Mouse (Mus musculus) CH12.LX (cell line): ENCODE data around the gene Snai3. TPM values are rescaled to one million over a fixed set of nuclear protein-coding genes. Genes with fewer than 3 reads are reported as not detected.

Experiments
- DNase-seq: peaks from one replicate; pipeline ENCODE4 v3.0.0-alpha.2; 2013; ENCODE audit errors: extremely low read depth
- H3K27ac ChIP-seq: 2 replicates; pipeline ENCODE4 v1.5.1; 2012; ENCODE audit warnings: low read depth, mild to moderate bottlenecking, control low read depth, moderate library complexity; ENCODE audit not compliant: insufficient read depth
- H3K27me3 ChIP-seq: replicated peaks from 2 replicates; pipeline ENCODE3; 2012; ENCODE audit warnings: inconsistent platforms
- H3K36me3 ChIP-seq, 2 experiments: replicated peaks in 1 of 2; 2 replicates each; pipeline versions ENCODE3 to v1.6.1; 2012; ENCODE audit warnings: inconsistent platforms in 1 of 2, low read length in 1 of 2, mild to moderate bottlenecking in 1 of 2, mixed read lengths in 1 of 2, moderate library complexity in 1 of 2; ENCODE audit not compliant: control insufficient read depth in 1 of 2, insufficient read depth in 1 of 2
- H3K4me1 ChIP-seq, 2 experiments: 2 replicates each; pipeline ENCODE4 v1.6.1; 2012; ENCODE audit warnings: inconsistent platforms in 1 of 2, moderate library complexity in 1 of 2; ENCODE audit not compliant: insufficient read depth in 2 of 2, control insufficient read depth in 1 of 2
- H3K4me2 ChIP-seq: 2 replicates; pipeline ENCODE4 v1.6.1; 2012; ENCODE audit warnings: low read depth, mild to moderate bottlenecking, control low read depth; ENCODE audit not compliant: poor library complexity, insufficient read depth, severe bottlenecking
- H3K4me3 ChIP-seq, 3 experiments: fragments of 150-350 bp in 1 of 3; sonication (generic) in 1 of 3; replicated peaks in 1 of 3; 2 replicates each; pipeline versions ENCODE3 to v1.5.1; 2011 to 2012; ENCODE audit warnings: low read depth in 2 of 3, low read length in 2 of 3, mild to moderate bottlenecking in 2 of 3, moderate library complexity in 2 of 3, control low read depth in 1 of 3, improper control_type of control experiment in 1 of 3, inconsistent platforms in 1 of 3, mixed read lengths in 1 of 3; ENCODE audit not compliant: poor library complexity in 1 of 3
- H3K79me2 ChIP-seq: replicated peaks from 2 replicates; pipeline ENCODE4 v1.6.1; 2012; ENCODE audit warnings: mild to moderate bottlenecking, moderate library complexity; ENCODE audit not compliant: control insufficient read depth, poor library complexity, insufficient read depth, severe bottlenecking; ENCODE audit errors: extremely low read depth
- H3K9ac ChIP-seq: 2 replicates; pipeline ENCODE4 v1.6.1; 2012; ENCODE audit warnings: low read depth, mild to moderate bottlenecking, control low read depth, moderate library complexity; ENCODE audit not compliant: insufficient read depth
- H3K9me3 ChIP-seq: replicated peaks from 2 replicates; pipeline ENCODE3; 2012; ENCODE audit warnings: low read length, inconsistent platforms, mixed read lengths
- CHD1 ChIP-seq: IDR thresholded peaks from 2 replicates; pipeline ENCODE4 v1.6.1; 2012; ENCODE audit warnings: low read depth, low read length, improper control_type of control experiment, inconsistent platforms
- CHD2 ChIP-seq: IDR thresholded peaks from 2 replicates; pipeline ENCODE4 v1.6.1; 2011; ENCODE audit warnings: low read length, improper control_type of control experiment
- CTCF ChIP-seq, 2 experiments: IDR thresholded peaks in 1 of 2; conservative IDR thresholded peaks in 1 of 2; 2 replicates each; pipeline ENCODE4 v1.5.1; 2011 to 2012; ENCODE audit warnings: low read depth in 2 of 2, low read length in 2 of 2, improper control_type of control experiment in 1 of 2, inconsistent platforms in 1 of 2, mild to moderate bottlenecking in 1 of 2, moderate library complexity in 1 of 2
- EP300 ChIP-seq: IDR thresholded peaks from 2 replicates; pipeline ENCODE4 v1.6.1; 2011; ENCODE audit warnings: low read length, improper control_type of control experiment
- ETS1 ChIP-seq: conservative IDR thresholded peaks from 2 replicates; pipeline ENCODE4 v1.6.1; 2012; ENCODE audit warnings: low read depth, mild to moderate bottlenecking, inconsistent platforms, low read length, improper control_type of control experiment, moderate library complexity
- HCFC1 ChIP-seq: IDR thresholded peaks from 2 replicates; pipeline ENCODE4 v1.6.1; 2012; ENCODE audit warnings: low read depth, mild to moderate bottlenecking, inconsistent platforms, low read length, improper control_type of control experiment
- IRF4 ChIP-seq: IDR thresholded peaks from 2 replicates; pipeline ENCODE4 v1.6.1; 2014; ENCODE audit warnings: low read depth, mild to moderate bottlenecking, inconsistent platforms, low read length, improper control_type of control experiment
- JUN ChIP-seq: IDR thresholded peaks from 2 replicates; pipeline ENCODE4 v1.6.1; 2011; ENCODE audit warnings: low read depth, mild to moderate bottlenecking, low read length, improper control_type of control experiment, moderate library complexity; ENCODE audit not compliant: insufficient read depth
- KAT2A ChIP-seq: IDR thresholded peaks from 2 replicates; pipeline ENCODE4 v1.6.1; 2012; ENCODE audit warnings: low read length, improper control_type of control experiment, inconsistent platforms; ENCODE audit not compliant: insufficient replicate concordance
- MAX ChIP-seq: IDR thresholded peaks from 2 replicates; pipeline ENCODE4 v1.6.1; 2011; ENCODE audit warnings: low read length, improper control_type of control experiment
- MYC ChIP-seq: IDR thresholded peaks from 2 replicates; pipeline ENCODE4 v1.6.1; 2011; ENCODE audit warnings: low read depth, mild to moderate bottlenecking, improper control_type of control experiment, low read length
- POLR2A ChIP-seq: IDR thresholded peaks from 2 replicates; pipeline ENCODE4 v1.6.1; 2011; ENCODE audit warnings: low read depth, mild to moderate bottlenecking, improper control_type of control experiment, low read length
- POLR2AphosphoS2 ChIP-seq: IDR thresholded peaks from 2 replicates; pipeline ENCODE4 v1.6.1; 2011; ENCODE audit warnings: low read depth, low read length, improper control_type of control experiment
- RCOR1 ChIP-seq: conservative IDR thresholded peaks from 2 replicates; pipeline ENCODE4 v1.6.1; 2012; ENCODE audit warnings: low read depth, mild to moderate bottlenecking, inconsistent platforms, low read length, improper control_type of control experiment
- SIN3A ChIP-seq: IDR thresholded peaks from 2 replicates; pipeline ENCODE4 v1.6.1; 2012; ENCODE audit warnings: low read length, improper control_type of control experiment, inconsistent platforms
- SMC3 ChIP-seq: IDR thresholded peaks from 2 replicates; pipeline ENCODE4 v1.6.1; 2011; ENCODE audit warnings: low read depth, low read length, improper control_type of control experiment
- TBP ChIP-seq: conservative IDR thresholded peaks from 2 replicates; pipeline ENCODE4 v1.6.1; 2011; ENCODE audit warnings: low read depth, low read length, improper control_type of control experiment
- TCF12 ChIP-seq: IDR thresholded peaks from 2 replicates; pipeline ENCODE4 v1.6.1; 2014; ENCODE audit warnings: low read depth, mild to moderate bottlenecking, inconsistent platforms, low read length, improper control_type of control experiment
- UBTF ChIP-seq: IDR thresholded peaks from 2 replicates; pipeline ENCODE4 v1.6.1; 2012; ENCODE audit warnings: low read depth, mild to moderate bottlenecking, inconsistent platforms, low read length, improper control_type of control experiment, moderate library complexity
- USF2 ChIP-seq: conservative IDR thresholded peaks from 2 replicates; pipeline ENCODE4 v1.6.1; 2011; ENCODE audit warnings: low read depth, low read length, improper control_type of control experiment
- ZC3H11A ChIP-seq: IDR thresholded peaks from 2 replicates; pipeline ENCODE4 v1.6.1; 2012; ENCODE audit warnings: low read depth, mild to moderate bottlenecking, inconsistent platforms, low read length, improper control_type of control experiment
- ZKSCAN1 ChIP-seq: IDR thresholded peaks from 2 replicates; pipeline ENCODE4 v1.6.1; 2012; ENCODE audit warnings: low read depth, inconsistent platforms, low read length, improper control_type of control experiment, borderline replicate concordance
- ZMIZ1 ChIP-seq: IDR thresholded peaks from 2 replicates; pipeline ENCODE4 v1.6.1; 2012; ENCODE audit warnings: low read depth, mild to moderate bottlenecking, inconsistent platforms, low read length, improper control_type of control experiment
- ZNF384 ChIP-seq: IDR thresholded peaks from 2 replicates; pipeline ENCODE4 v1.6.1; 2012; ENCODE audit warnings: low read depth, low read length, improper control_type of control experiment, inconsistent platforms
- dilution Hi-C: fragments of 300-500 bp; cut with MboI; formaldehyde crosslinking; loops from 2 replicates; pipeline ENCODE4 v1.14.3; 2020; ENCODE audit warnings: low sequenced_read_pairs; ENCODE audit not compliant: extremely low pct_unique_long_range_greater_than_20kb, extremely low pct_ligation_motif_present
- in situ Hi-C: fragments of 300-500 bp; cut with MboI; formaldehyde crosslinking; loops from 3 replicates; pipeline ENCODE4 v1.14.3; 2019; ENCODE audit warnings: low sequenced_read_pairs, low pct_ligation_motif_present, low pct_unique_long_range_greater_than_20kb, mixed read lengths
- polyA plus RNA-seq: library from polyadenylated mRNA; unstranded; fragments of >175 nt; gene quantifications from 2 replicates; pipeline ENCODE4 v1.2.1, GENCODE M21; 2012; ENCODE audit warnings: low read depth; ENCODE audit not compliant: insufficient read length
- total RNA-seq, 2 experiments: library from RNA; depleted of rRNA; stranded (reverse); fragments of 300-350 nt in 1 of 2; fragments of >200 nt in 1 of 2; gene quantifications; 2 replicates each; pipeline ENCODE4 v1.2.3; 2012 to 2014

The Snai3 gene
- total and polyA plus RNA-seq, 3 experiments = 0.19 to 0.47 (median 0.44) TPM

- dilution Hi-C loops (no loop called here), in situ Hi-C loops (no loop called here)
- no peaks in the 10 kb centered on the region for H3K79me2 ChIP-seq
- H3K4me3 ChIP-seq = no peak within 1 kb of the TSS
- no peaks in the 10 kb centered on the region for H3K27me3 ChIP-seq
- H3K36me3 ChIP-seq = peaks cover 56 to 89% of the 10 kb centered on the region in 2 experiments
- no peak within 1 kb of the TSS for H3K4me2 ChIP-seq
- H3K9ac ChIP-seq = no peak within 1 kb of the TSS
- DNase-seq = no peak
- H3K4me1 ChIP-seq = peaks cover 12 to 58% of the 10 kb centered on the region in 2 experiments
- H3K9me3 ChIP-seq = no peaks in the 10 kb centered on the region
- H3K27ac ChIP-seq = no peak within 1 kb of the TSS
- TF ChIP-seq HCFC1 (no peak), EP300 (no peak), ZNF384 (no peak), RCOR1 (no peak), USF2 (no peak)
- TF ChIP-seq, all 38 proteins: peak for 0
Measured at GRCm38 (mm10) chr8:122421376-122422070, 39.0 kb downstream of the Snai3 start, which contains the start of gene Il17c. Gene Il17c (plus strand): TSS chr8:122422020.

- Histone ChIP-seq H3K4me1 (peaks cover 6 to 55% of the 10 kb centered on the region in 2 experiments), H3K9me3 (no peaks in the 10 kb centered on the region)
- no peak for TF ChIP-seq SIN3A
- TF ChIP-seq HCFC1 = no peak
- TF ChIP-seq POLR2AphosphoS2 = no peak
- no peak for TF ChIP-seq KAT2A
- TF ChIP-seq RCOR1 = no peak
- TF ChIP-seq EP300 = no peak
- TF ChIP-seq TCF12 = no peak
- no peak for TF ChIP-seq SMC3
- TF ChIP-seq ZC3H11A = no peak
- TF ChIP-seq, all 38 proteins: peak for 0
- H3K27ac ChIP-seq = no peak overlapping the region
- no peak overlapping the region for H3K4me3 ChIP-seq
- no peaks in the 10 kb centered on the region for H3K79me2 ChIP-seq
- dilution Hi-C loops (no loop called here), in situ Hi-C loops (no loop called here)
- H3K9ac ChIP-seq = no peak overlapping the region
- no peaks in the 10 kb centered on the region for H3K27me3 ChIP-seq
- H3K36me3 ChIP-seq = peaks cover 56 to 88% of the 10 kb centered on the region in 2 experiments
- no peak for DNase-seq
- H3K4me2 ChIP-seq = no peak overlapping the region
Measured at GRCm38 (mm10) chr8:122419881-122420555, 40.5 kb downstream of the Snai3 start.

GRCm38 (mm10) chr8:122415554-122415953 lies 45.0 kb downstream of the Snai3 start:
- Histone ChIP-seq H3K36me3 (peaks cover 77 to 96% of the 10 kb centered on the region in 2 experiments), H3K4me3 (no peak overlapping the region), H3K4me1 (peaks cover 0 to 25% of the 10 kb centered on the region in 2 experiments; a peak in 2 of 4 replicates), H3K27ac (no peak overlapping the region; the same call in 1 of the 2 replicates), H3K79me2 (no peaks in the 10 kb centered on the region), H3K9me3 (no peaks in the 10 kb centered on the region), H3K9ac (no peak overlapping the region), H3K4me2 (no peak overlapping the region), H3K27me3 (no peaks in the 10 kb centered on the region)
- in situ Hi-C loops = no loop called here
- DNase-seq = no peak
- dilution Hi-C loops = no loop called here
- no peak for TF ChIP-seq ZC3H11A
- TF ChIP-seq IRF4 = no peak
- TF ChIP-seq CHD1 = no peak
- no peak for TF ChIP-seq MYC
- no peak for TF ChIP-seq ZKSCAN1
- no peak for TF ChIP-seq CHD2
- no peak for TF ChIP-seq CTCF (conservative IDR thresholded peaks at IDR 0.05 in 1 of 2, IDR thresholded peaks at IDR 0.05 in 1 of 2; ENCODE audit: low read depth in 2 of 2, low read length in 2 of 2)
- TF ChIP-seq ETS1 = no peak
- no peak for TF ChIP-seq POLR2A
- no peak for TF ChIP-seq ZMIZ1
- no peak for TF ChIP-seq TCF12
- no peak for TF ChIP-seq KAT2A
- TF ChIP-seq POLR2AphosphoS2 = no peak
- no peak for TF ChIP-seq TBP
- TF ChIP-seq UBTF = no peak
- TF ChIP-seq ZNF384 = no peak
- no peak for TF ChIP-seq JUN
- TF ChIP-seq SIN3A = no peak
- no peak for TF ChIP-seq MAX
